In genomic region chr13:107676310-107677090, GRCm38 (mm10) we compare ENCODE assay signal across 8 mouse cellular contexts.
DNase-seq lines count a peak whose midpoint lies in the region; ATAC-seq and TF ChIP-seq lines count a peak whose summit lies in the region.

No protein-coding gene starts in this region.

- no peaks in the 10 kb centered on the region for H3K27me3 ChIP-seq in Patski
- H3K27me3 ChIP-seq in embryonic facial prominence, embryonic 12.5 days: no peaks in the 10 kb centered on the region
- H3K27me3 ChIP-seq in heart, embryonic 13.5 days (replicated peaks): peaks cover 4% of the 10 kb centered on the region
- no peaks in the 10 kb centered on the region for H3K27me3 ChIP-seq in kidney, embryonic 15.5 days

- ATAC-seq in Patski: peak; percentile 91
- ATAC-seq in embryonic facial prominence, embryonic 12.5 days (ENCODE audit: insufficient number of reproducible peaks, insufficient read depth, low FRiP score, low TSS enrichment): peak; percentile 63; the same call in 1 of the 2 replicates
- 0 out of 2 replicates have a peak, but pooled peaks have one; percentile 44 for ATAC-seq in heart, embryonic 13.5 days (ENCODE audit: extremely low read depth, insufficient number of reproducible peaks, low FRiP score, low TSS enrichment)
- ATAC-seq in kidney, embryonic 15.5 days (replicated peaks; ENCODE audit: low FRiP score): peak; percentile 89

- H3K9me3 ChIP-seq in embryonic facial prominence, embryonic 12.5 days: no peaks in the 10 kb centered on the region
- H3K9me3 ChIP-seq in heart, embryonic 13.5 days: no peaks in the 10 kb centered on the region
- no peaks in the 10 kb centered on the region for H3K9me3 ChIP-seq in kidney, embryonic 15.5 days (replicated peaks)

- no peak overlapping the region for H3K4me3 ChIP-seq in embryonic facial prominence, embryonic 12.5 days
- H3K4me3 ChIP-seq in heart, embryonic 13.5 days: no peak overlapping the region
- H3K4me3 ChIP-seq in kidney, embryonic 15.5 days (replicated peaks): no peak overlapping the region

- no peak for TF ChIP-seq CTCF in Patski (IDR thresholded peaks at IDR 0.05)

- POLR2A ChIA-PET in Patski (lab: Charles Lee): interaction anchor here (0.5 to 1.2 kb wide), 2 partner anchors 23 to 32 kb away, joined by 4 to 5 read pairs; no protein-coding TSS in a partner anchor

- H3K4me2 ChIP-seq in embryonic facial prominence, embryonic 12.5 days (replicated peaks): no peak overlapping the region
- H3K4me2 ChIP-seq in heart, embryonic 13.5 days: peak overlapping the region; percentile 35
- H3K4me2 ChIP-seq in kidney, embryonic 15.5 days: 0 out of 2 replicates have a peak overlapping the region, but pooled peaks have one; percentile 5

- peak; percentile 66 for DNase-seq in Patski (ENCODE audit: low read depth, low spot score)
- peak; percentile 84 for DNase-seq in lung, postnatal 10 days
- DNase-seq in urinary bladder, postnatal 14 days (ENCODE audit: low spot score): peak; percentile 46
- DNase-seq in cerebellum, postnatal 14 days: no peak
- no peak for DNase-seq in B cell, adult 2 months

- H3K4me1 ChIP-seq in embryonic facial prominence, embryonic 12.5 days: peaks cover 15% of the 10 kb centered on the region
- peaks cover 15% of the 10 kb centered on the region for H3K4me1 ChIP-seq in heart, embryonic 13.5 days
- H3K4me1 ChIP-seq in kidney, embryonic 15.5 days: peaks cover 25% of the 10 kb centered on the region

- in situ Hi-C loops in Patski (cut with MboI; ENCODE audit: low pct_unique_long_range_greater_than_20kb): loop anchor here (25.0 kb wide), 1 partner anchor 214 kb away; no protein-coding TSS in a partner anchor

- WGBS in embryonic facial prominence, embryonic 12.5 days: 11% methylated on average over 9 of the region's 9 CpGs
- WGBS in heart, embryonic 13.5 days: 12% methylated on average over 9 of the region's 9 CpGs
- 9% methylated on average over 9 of the region's 9 CpGs for WGBS in kidney, embryonic 15.5 days

- no peaks in the 10 kb centered on the region for H3K36me3 ChIP-seq in embryonic facial prominence, embryonic 12.5 days
- H3K36me3 ChIP-seq in heart, embryonic 13.5 days: no peaks in the 10 kb centered on the region
- H3K36me3 ChIP-seq in kidney, embryonic 15.5 days: no peaks in the 10 kb centered on the region

- no peak overlapping the region for H3K9ac ChIP-seq in embryonic facial prominence, embryonic 12.5 days
- H3K9ac ChIP-seq in heart, embryonic 13.5 days: no peak overlapping the region
- H3K9ac ChIP-seq in kidney, embryonic 15.5 days: no peak overlapping the region

- CTCF ChIA-PET in Patski (lab: Charles Lee): interaction anchor here (1.3 kb wide), 1 partner anchor 68 kb away, joined by 4 read pairs; no protein-coding TSS in a partner anchor

- peak overlapping the region; percentile 50; the same call in 1 of the 2 replicates for H3K27ac ChIP-seq in embryonic facial prominence, embryonic 12.5 days
- peak overlapping the region; percentile 77 for H3K27ac ChIP-seq in heart, embryonic 13.5 days (replicated peaks)
- peak overlapping the region; percentile 91 for H3K27ac ChIP-seq in kidney, embryonic 15.5 days

Comparison
In these comparisons a context has a peak if more than half of its experiments do, and no peak if none do; other contexts are left out.
1. DNase-seq: peak in Patski (single experiment), lung, postnatal 10 days (single experiment) and urinary bladder, postnatal 14 days (single experiment); none in cerebellum, postnatal 14 days (0 of 2) and B cell, adult 2 months (0 of 2).
2. Peak in every context shown above with its lines, with median percentiles within 50 percentile points of each other: ATAC-seq and H3K27ac ChIP-seq.